Mouse (Mus musculus) cerebellum, adult 8-10 months (tissue): ENCODE results near the gene Nos2.
A peak's percentile ranks its signal among the peaks of the same experiment; 100 is the strongest.
"Not testable (repeated sequence)": the region's sequence is repeated elsewhere in the genome, so short reads cannot be mapped to it uniquely, and the experiment has no call there.

Source experiments
- DNase-seq: peaks from one replicate; pipeline ENCODE4 v3.0.0; 2022

Gene Nos2

GRCm38 (mm10) chr11:78959841-78960520 is 39.4 kb downstream of the Nos2 start:
- no peak for DNase-seq

GRCm38 (mm10) chr11:78961221-78961620 is 40.6 kb downstream of the Nos2 start:
- DNase-seq: no peak

- peak; percentile 6 for DNase-seq
Measured at GRCm38 (mm10) chr11:78967371-78967770, 46.8 kb downstream of the Nos2 start.

- no peak for DNase-seq
Measured at GRCm38 (mm10) chr11:78968121-78968520, 47.5 kb downstream of the Nos2 start.

- DNase-seq: no peak
Measured at GRCm38 (mm10) chr11:78971096-78971495, 50.5 kb downstream of the Nos2 start.

- DNase-seq: no peak
Measured at GRCm38 (mm10) chr11:78971746-78972145, 51.2 kb downstream of the Nos2 start.

- DNase-seq: no peak
Measured at GRCm38 (mm10) chr11:78972328-78972727, 51.7 kb downstream of the Nos2 start.

- DNase-seq: no peak
Measured at GRCm38 (mm10) chr11:78972811-78973351, 52.3 kb downstream of the Nos2 start.

- no peak for DNase-seq
Measured at GRCm38 (mm10) chr11:78973381-78974150, 53.0 kb downstream of the Nos2 start.

- DNase-seq: no peak
Measured at GRCm38 (mm10) chr11:78976731-78977510, 56.3 kb downstream of the Nos2 start.

- no peak for DNase-seq
Measured at GRCm38 (mm10) chr11:78978176-78979019, 57.8 kb downstream of the Nos2 start.

GRCm38 (mm10) chr11:78980083-78980634 is 59.6 kb downstream of the Nos2 start:
- no peak for DNase-seq

GRCm38 (mm10) chr11:78982042-78982441 is 61.5 kb downstream of the Nos2 start:
- DNase-seq: no peak

- no peak for DNase-seq
Measured at GRCm38 (mm10) chr11:78982513-78983291, 62.1 kb downstream of the Nos2 start.

GRCm38 (mm10) chr11:78983539-78983938 is 63.0 kb downstream of the Nos2 start:
- no peak for DNase-seq

- DNase-seq: no peak
Measured at GRCm38 (mm10) chr11:78984483-78985177, 64.0 kb downstream of the Nos2 start, which contains the start of gene Lgals9. Gene Lgals9 (minus strand): TSS chr11:78984946.

- DNase-seq: no peak
Measured at GRCm38 (mm10) chr11:78985505-78985904, 64.9 kb downstream of the Nos2 start.

- DNase-seq: no peak
Measured at GRCm38 (mm10) chr11:78986311-78987002, 65.9 kb downstream of the Nos2 start.

GRCm38 (mm10) chr11:78989206-78989605 is 68.6 kb downstream of the Nos2 start:
- not testable (repeated sequence) for DNase-seq

GRCm38 (mm10) chr11:78990096-78990495 is 69.5 kb downstream of the Nos2 start:
- DNase-seq: no peak
